Mouse (Mus musculus): ENCODE measurements around the gene Ranbp10.

DNA sequence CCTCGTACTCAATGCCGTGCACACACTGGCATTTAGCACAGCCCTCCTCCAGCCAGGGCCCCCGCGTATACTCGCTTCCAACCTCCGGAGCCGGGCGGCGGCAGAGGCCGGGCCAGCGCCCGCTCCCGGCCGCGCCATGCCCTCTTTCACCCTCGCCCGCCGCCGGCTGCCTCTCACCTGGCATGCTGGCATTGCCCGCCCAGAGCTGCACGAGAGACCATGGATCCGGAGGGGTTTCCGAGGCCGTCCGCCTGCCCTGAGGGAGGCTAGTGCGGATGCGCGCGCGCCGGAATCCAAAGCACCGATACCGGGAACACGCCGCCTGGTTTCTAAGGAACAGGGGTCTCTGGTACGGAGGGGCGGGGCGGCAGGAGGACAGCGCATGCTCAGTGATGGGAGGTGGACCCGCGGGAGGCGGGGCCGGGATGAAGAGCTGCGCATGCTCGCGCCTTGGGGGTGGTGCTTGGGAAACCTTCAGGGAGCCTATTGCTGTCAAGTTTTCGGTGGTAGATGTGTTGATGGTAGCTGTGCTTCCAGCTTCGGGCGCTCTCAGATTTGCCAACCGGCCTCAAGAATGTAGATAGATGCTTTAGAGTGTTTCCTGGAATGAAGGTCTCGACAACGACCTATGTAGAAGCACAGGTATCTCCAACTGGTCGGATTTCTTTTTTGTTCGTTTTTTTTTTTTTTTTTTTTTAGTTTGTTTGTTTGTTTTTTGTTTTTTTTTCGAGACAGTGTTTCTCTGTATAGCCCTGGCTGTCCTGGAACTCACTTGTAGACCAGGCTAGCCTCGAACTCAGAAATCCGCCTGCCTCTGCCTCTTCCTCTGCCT is 68.7 kb downstream of the Ranbp10 start, which contains the start of gene Gfod2:
- TF ChIP-seq POLR2A (IDR thresholded peaks at IDR 0.05; ENCODE audit: borderline replicate concordance, extremely low read depth, low read depth, low read length) (peak; percentile 76; the same call in 1 of the 2 replicates), CTCF (IDR thresholded peaks at IDR 0.05; ENCODE audit: insufficient read depth, low read length) (no peak)

Measured in lung, adult 2 months (tissue).